Mouse (Mus musculus) testis, adult 2 months (tissue): ENCODE measurements at regions not wholly inside any gene's neighbourhood (a gene's known extent, or its start where the extent isn't known, plus 50 kb on each side); places are given as distances from the start of the nearest gene placed in this dataset.

Experiments
- CTCF ChIP-seq: fragments of 200-500 bp; IDR thresholded peaks from 2 replicates; pipeline ENCODE4 v1.5.1; 2012; ENCODE audit warnings: low read depth, mild to moderate bottlenecking, inconsistent platforms, low read length, moderate library complexity; ENCODE audit not compliant: control insufficient read depth, insufficient read depth, insufficient replicate concordance
- POLR2A ChIP-seq: fragments of 200-500 bp; IDR thresholded peaks from 2 replicates; pipeline ENCODE4 v1.6.1; 2012; ENCODE audit warnings: low read depth, mild to moderate bottlenecking, inconsistent platforms, low read length, moderate library complexity; ENCODE audit not compliant: control insufficient read depth

- TF ChIP-seq CTCF (no peak), POLR2A (no peak)
Observed at GRCm38 (mm10) chr12:79890887-79891286, 221.9 kb downstream of the Zfp36l1 start.
